Mouse (Mus musculus) lung, postnatal 0 days (tissue): ENCODE measurements around the gene Prss34. TPM values are rescaled to one million over a fixed set of nuclear protein-coding genes. Genes with fewer than 3 reads are reported as not detected.

Experiments used
- ATAC-seq: fragments of 200-750 bp; cut with Nextera tagmentation; 2 replicates; pipeline ENCODE4 v1.8.0; 2017; ENCODE audit warnings: moderate library complexity
- DNase-seq: peaks from one replicate; pipeline ENCODE4 v3.0.0-alpha.2; 2016; ENCODE audit warnings: low spot score
- H3K27ac ChIP-seq: fragments of 300-500 bp; sonication (generic); 2 replicates; pipeline ENCODE4 v1.5.1; 2014; ENCODE audit warnings: antibody characterized with exemption, mild to moderate bottlenecking, low read length, mixed read lengths
- H3K27me3 ChIP-seq: fragments of 300-500 bp; sonication (generic); replicated peaks from 2 replicates; pipeline ENCODE4 v1.6.1; 2014; ENCODE audit warnings: low read length, mixed read lengths; ENCODE audit not compliant: insufficient read depth
- H3K36me3 ChIP-seq: fragments of 300-500 bp; sonication (generic); 2 replicates; pipeline ENCODE4 v1.6.1; 2014; ENCODE audit warnings: low read length, mixed read lengths; ENCODE audit not compliant: insufficient read depth
- H3K4me1 ChIP-seq: fragments of 300-500 bp; sonication (generic); 2 replicates; pipeline ENCODE4 v1.6.1; 2014; ENCODE audit warnings: antibody characterized with exemption, low read depth, low read length, mixed read lengths; ENCODE audit not compliant: insufficient read depth
- H3K4me2 ChIP-seq: fragments of 300-500 bp; sonication (generic); replicated peaks from 2 replicates; pipeline ENCODE4 v1.6.1; 2014; ENCODE audit warnings: low read depth, mild to moderate bottlenecking, low read length, moderate library complexity, mixed read lengths
- H3K4me3 ChIP-seq: fragments of 300-500 bp; sonication (generic); 2 replicates; pipeline ENCODE4 v1.5.1; 2014; ENCODE audit warnings: low read depth, low read length
- H3K9ac ChIP-seq: fragments of 300-500 bp; sonication (generic); replicated peaks from 2 replicates; pipeline ENCODE4 v1.6.1; 2014; ENCODE audit warnings: low read depth, mild to moderate bottlenecking
- H3K9me3 ChIP-seq: fragments of 300-500 bp; sonication (generic); 2 replicates; pipeline ENCODE4 v1.6.1; 2016; ENCODE audit warnings: low read length, mixed read lengths
- CTCF ChIP-seq: IDR thresholded peaks from 2 replicates; pipeline ENCODE4 v1.5.1; 2016; ENCODE audit warnings: antibody characterized with exemption, mild to moderate bottlenecking
- EP300 ChIP-seq: IDR thresholded peaks from 2 replicates; pipeline ENCODE4 v1.6.1; 2016; ENCODE audit warnings: antibody characterized with exemption, mild to moderate bottlenecking, control low read depth
- WGBS: fragments of 180-500 bp; shearing (Covaris S2); extraction: QIAGEN DNeasy Blood & Tissue Kit; methylation state at CpG from one replicate; pipeline ENCODE4 v1.1.7; 2014; 5-methylcytosine and 5-hydroxymethylcytosine counted together
- polyA plus RNA-seq: library from polyadenylated mRNA; unstranded; fragments of >200 nt; fragmentation: Nextera tagmentation; extraction: Ambion mirVana; gene quantifications from 2 replicates; pipeline ENCODE4 v1.2.1, GENCODE M21; 2015

Gene Prss34
- polyA plus RNA-seq, 1 experiment from 2014 or later: 3.5 TPM

GRCm38 (mm10) chr17:25273706-25274501 lies 24.3 kb upstream of the Prss34 start:
- peaks cover 15% of the 10 kb centered on the region; the same call in 1 of the 2 replicates for H3K4me1 ChIP-seq
- peak; percentile 80 for TF ChIP-seq CTCF
- peak; percentile 56; the same call in 1 of the 2 replicates for TF ChIP-seq EP300
- peak overlapping the region; percentile 82 for H3K4me2 ChIP-seq
- peak; percentile 79 for ATAC-seq
- under 1% methylated on average over 40 of the region's 45 CpGs for WGBS
- peak overlapping the region; percentile 98 for H3K27ac ChIP-seq
- H3K9me3 ChIP-seq: no peaks in the 10 kb centered on the region
- H3K27me3 ChIP-seq: no peaks in the 10 kb centered on the region
- H3K9ac ChIP-seq: peak overlapping the region; percentile 95
- H3K36me3 ChIP-seq: 0 out of 2 replicates have a peak, but pooled peaks cover under 1% of the 10 kb centered on the region
- H3K4me3 ChIP-seq: peak overlapping the region; percentile 80
- peak; percentile 97 for DNase-seq

GRCm38 (mm10) chr17:25274571-25275346 lies 23.4 kb upstream of the Prss34 start, which contains the start of gene Ube2i:
TSS of gene Ube2i (minus strand) at chr17:25274622.
- 74% methylated on average over 9 of the region's 9 CpGs for WGBS
- no peak for DNase-seq

GRCm38 (mm10) chr17:25275833-25276232 lies 22.4 kb upstream of the Prss34 start:
- H3K9ac ChIP-seq: no peak overlapping the region
- no peaks in the 10 kb centered on the region for H3K9me3 ChIP-seq
- no peak overlapping the region for H3K4me3 ChIP-seq
- peaks cover 11% of the 10 kb centered on the region; the same call in 1 of the 2 replicates for H3K4me1 ChIP-seq
- TF ChIP-seq CTCF (no peak), EP300 (no peak)
- no peak overlapping the region for H3K27ac ChIP-seq
- ATAC-seq: no peak
- H3K36me3 ChIP-seq: no peaks in the 10 kb centered on the region
- H3K27me3 ChIP-seq: no peaks in the 10 kb centered on the region
- 95% methylated on average over 3 of the region's 3 CpGs for WGBS
- DNase-seq: no peak
- H3K4me2 ChIP-seq: no peak overlapping the region

More at GRCm38 (mm10) chr17:25274571-25275346, 23.4 kb upstream of the Prss34 start, which contains the start of gene Ube2i:
- Histone ChIP-seq H3K4me2 (peak within 1 kb of the TSS; percentile 82), H3K27me3 (no peaks in the 10 kb centered on the region), H3K9ac (peak within 1 kb of the TSS; percentile 95), H3K9me3 (no peaks in the 10 kb centered on the region), H3K4me3 (peak within 1 kb of the TSS; percentile 80), H3K27ac (peak within 1 kb of the TSS; percentile 98), H3K4me1 (peaks cover 15% of the 10 kb centered on the region; the same call in 1 of the 2 replicates), H3K36me3 (no peaks in the 10 kb centered on the region)
- ATAC-seq: no peak
- TF ChIP-seq CTCF (no peak), EP300 (no peak)

GRCm38 (mm10) chr17:25282133-25282532 lies 16.1 kb upstream of the Prss34 start:
- peak; percentile 61 for ATAC-seq
- Histone ChIP-seq H3K36me3 (no peaks in the 10 kb centered on the region), H3K9me3 (no peaks in the 10 kb centered on the region), H3K27ac (no peak overlapping the region), H3K4me2 (no peak overlapping the region), H3K9ac (no peak overlapping the region), H3K4me1 (no peaks in the 10 kb centered on the region), H3K27me3 (no peaks in the 10 kb centered on the region), H3K4me3 (no peak overlapping the region)
- TF ChIP-seq EP300 (no peak), CTCF (no peak)
- DNase-seq: peak; percentile 71
- WGBS: 35% methylated on average over 11 of the region's 11 CpGs

- Histone ChIP-seq H3K4me1 (no peaks in the 10 kb centered on the region), H3K4me2 (no peak overlapping the region), H3K27me3 (no peaks in the 10 kb centered on the region), H3K36me3 (no peaks in the 10 kb centered on the region), H3K27ac (no peak overlapping the region), H3K9me3 (no peaks in the 10 kb centered on the region), H3K9ac (no peak overlapping the region), H3K4me3 (no peak overlapping the region)
- ATAC-seq (peak; percentile 38), DNase-seq (peak; percentile 79)
- TF ChIP-seq CTCF: peak; percentile 98
- no peak for TF ChIP-seq EP300
- 21% methylated on average over 3 of the region's 3 CpGs for WGBS
Observed at GRCm38 (mm10) chr17:25285033-25285432, 13.2 kb upstream of the Prss34 start.

GRCm38 (mm10) chr17:25288842-25289241 lies 9.4 kb upstream of the Prss34 start:
- Histone ChIP-seq H3K27ac (no peak overlapping the region), H3K27me3 (no peaks in the 10 kb centered on the region), H3K4me3 (no peak overlapping the region), H3K9me3 (no peaks in the 10 kb centered on the region), H3K36me3 (no peaks in the 10 kb centered on the region), H3K4me1 (no peaks in the 10 kb centered on the region), H3K4me2 (no peak overlapping the region), H3K9ac (no peak overlapping the region)
- TF ChIP-seq EP300 (no peak), CTCF (peak; percentile 77)
- ATAC-seq (no peak), DNase-seq (peak; percentile 55)
- WGBS: 21% methylated on average over 4 of the region's 4 CpGs
